Mouse (Mus musculus) adrenal gland, postnatal 36 days (tissue): ENCODE results near the gene Cntfr. TPM values are rescaled to one million over a fixed set of nuclear protein-coding genes. Genes with fewer than 3 reads are reported as not detected.

Experiments
- DNase-seq, 2 experiments: peaks; one replicate each; pipeline ENCODE4 v3.0.0; 2021; ENCODE audit warnings: mixed read lengths in 1 of 2
- total RNA-seq, 2 experiments: library from RNA; stranded (reverse); gene quantifications; 2 replicates each; pipeline ENCODE4 v1.2.3; 2021

Cntfr gene
- total RNA-seq, 2 experiments from 2014 or later = 39.3 to 40.3 TPM

- no peak for DNase-seq
Observed at GRCm38 (mm10) chr4:41612166-41612565, 84.7 kb downstream of the Cntfr start.

GRCm38 (mm10) chr4:41610594-41610980 is 86.3 kb downstream of the Cntfr start:
- DNase-seq = no peak

GRCm38 (mm10) chr4:41609681-41610593 is 87.0 kb downstream of the Cntfr start:
- no peak for DNase-seq

Other genes starting within 250 kb of the Cntfr start
- gene Kif24, start 232.2 kb downstream of the Cntfr start, total RNA-seq = 1 to 10 TPM; 1.4 to 2.1 TPM
- gene Nudt2, start 231.9 kb downstream of the Cntfr start, total RNA-seq = 10 to 100 TPM; 22.9 to 37.8 TPM
- gene AI464131, start 194.0 kb downstream of the Cntfr start, total RNA-seq = 10 to 100 TPM in 1 of 2 experiments, 1 to 10 TPM in 1; 8.4 to 14.8 TPM
- 1 to 10 TPM in 1 of 2 experiments, not detected in 1; 1.3 TPM for gene 1110017D15Rik, start 179.8 kb downstream of the Cntfr start, total RNA-seq
- 10 to 100 TPM; 14.7 to 20.5 TPM for gene Fam219a, start 127.6 kb downstream of the Cntfr start, total RNA-seq
- gene Dnaic1, start 127.3 kb downstream of the Cntfr start, total RNA-seq = not detected
- gene Enho, start 56.8 kb downstream of the Cntfr start, total RNA-seq = 1 to 10 TPM; 2.8 to 3.5 TPM
- 10 to 100 TPM; 79.1 to 85.0 TPM for gene Il11ra1, start 2.9 kb upstream of the Cntfr start, total RNA-seq
- gene Rpp25l, start 16.4 kb upstream of the Cntfr start, total RNA-seq = 10 to 100 TPM; 39.2 to 42.6 TPM
- gene Dctn3, start 26.1 kb upstream of the Cntfr start, total RNA-seq = 100 to 1,000 TPM; 103 to 123 TPM
- not detected for gene Arid3c, start 34.1 kb upstream of the Cntfr start, total RNA-seq
- gene Galt, start 58.1 kb upstream of the Cntfr start, total RNA-seq = 10 to 100 TPM; 32.1 to 45.6 TPM
- 10 to 100 TPM; 77.4 to 80.1 TPM for gene Sigmar1, start 59.1 kb upstream of the Cntfr start, total RNA-seq
- gene Ccl27a, start 77.2 kb upstream of the Cntfr start, total RNA-seq = 10 to 100 TPM; 33.9 to 46.8 TPM
- gene Gm21541, start 206.5 kb upstream of the Cntfr start, total RNA-seq = not detected
- gene Gm20878, start 244.5 kb upstream of the Cntfr start, total RNA-seq = 1 to 10 TPM; 2.9 to 3.3 TPM